Mouse (Mus musculus): ENCODE data around the gene Snx4. TPM values are rescaled to one million over a fixed set of nuclear protein-coding genes. Genes with fewer than 3 reads are reported as not detected.
"Not testable (repeated sequence)": the region's sequence is repeated elsewhere in the genome, so short reads cannot be mapped to it uniquely, and the experiment has no call there.

The Snx4 gene
- 72.9 and 75.3 TPM in 2 replicates for polyA plus RNA-seq (2016; fragmentation: Nextera tagmentation; extraction: Ambion mirVana)

GRCm38 (mm10) chr16:33251194-33252051 lies at the start of gene Snx4:
TSS of gene Snx4 (plus strand) at chr16:33251442.
- DNase-seq (ENCODE audit: low spot score): peak; percentile 95
- Histone ChIP-seq H3K4me3 (peak within 1 kb of the TSS; percentile 99), H3K9me3 (replicated peaks) (no peaks in the 10 kb centered on the region), H3K36me3 (peaks cover 8% of the 10 kb centered on the region), H3K27ac (replicated peaks) (peak within 1 kb of the TSS; percentile 94), H3K27me3 (ENCODE audit: low read depth, poor library complexity, severe bottlenecking) (no peaks in the 10 kb centered on the region), H3K4me1 (peaks cover 16% of the 10 kb centered on the region)
- under 1% methylated on average over 72 of the region's 72 CpGs for WGBS

DNA sequence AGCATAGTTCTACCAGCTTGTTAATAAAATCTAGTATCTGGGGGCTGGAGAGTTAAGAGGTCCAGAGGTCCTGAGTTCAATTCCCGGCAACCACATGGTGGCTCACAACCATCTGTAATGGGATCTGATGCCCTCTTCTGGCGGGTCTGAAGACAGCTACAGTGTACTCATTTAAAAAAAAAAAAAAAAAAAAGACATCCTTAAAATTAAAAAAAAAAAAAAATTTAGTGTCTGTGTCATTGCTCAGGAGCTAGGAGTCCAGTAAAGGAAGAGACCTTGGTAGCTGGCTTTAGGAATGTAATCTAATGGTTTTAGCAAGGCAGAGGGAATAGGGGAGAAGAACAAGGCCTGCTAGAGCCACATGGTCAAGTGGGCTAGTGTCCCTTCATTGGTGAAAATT lies 40.4 kb upstream of the Snx4 start:
- 83% methylated on average over 2 of the region's 2 CpGs for WGBS
- Histone ChIP-seq H3K27ac (replicated peaks) (no peak overlapping the region), H3K4me1 (no peaks in the 10 kb centered on the region; the same call in 1 of the 2 replicates), H3K27me3 (ENCODE audit: low read depth, poor library complexity, severe bottlenecking) (no peaks in the 10 kb centered on the region), H3K9me3 (replicated peaks) (no peaks in the 10 kb centered on the region), H3K4me3 (no peak overlapping the region), H3K36me3 (peaks cover 93% of the 10 kb centered on the region)
- no peak for DNase-seq (ENCODE audit: low spot score)

GRCm38 (mm10) chr16:33216313-33217003 lies 34.8 kb upstream of the Snx4 start:
- Histone ChIP-seq H3K27me3 (ENCODE audit: low read depth, poor library complexity, severe bottlenecking) (no peaks in the 10 kb centered on the region), H3K27ac (replicated peaks) (no peak overlapping the region), H3K36me3 (peaks cover 84% of the 10 kb centered on the region), H3K4me1 (peaks cover 7% of the 10 kb centered on the region; the same call in 1 of the 2 replicates), H3K4me3 (no peak overlapping the region), H3K9me3 (replicated peaks) (no peaks in the 10 kb centered on the region)
- 85% methylated on average over 9 of the region's 9 CpGs for WGBS
- DNase-seq (ENCODE audit: low spot score): no peak

- WGBS: 90% methylated on average over 2 of the region's 3 CpGs
- H3K36me3 ChIP-seq: peaks cover 79% of the 10 kb centered on the region
- not testable (repeated sequence) for H3K4me3 ChIP-seq; H3K4me1 ChIP-seq; DNase-seq (ENCODE audit: low spot score); H3K9me3 ChIP-seq (replicated peaks); H3K27ac ChIP-seq (replicated peaks); H3K27me3 ChIP-seq (ENCODE audit: low read depth, poor library complexity, severe bottlenecking)
These were observed 33.6 kb upstream of the Snx4 start for GRCm38 (mm10) chr16:33217553-33218085.

DNA sequence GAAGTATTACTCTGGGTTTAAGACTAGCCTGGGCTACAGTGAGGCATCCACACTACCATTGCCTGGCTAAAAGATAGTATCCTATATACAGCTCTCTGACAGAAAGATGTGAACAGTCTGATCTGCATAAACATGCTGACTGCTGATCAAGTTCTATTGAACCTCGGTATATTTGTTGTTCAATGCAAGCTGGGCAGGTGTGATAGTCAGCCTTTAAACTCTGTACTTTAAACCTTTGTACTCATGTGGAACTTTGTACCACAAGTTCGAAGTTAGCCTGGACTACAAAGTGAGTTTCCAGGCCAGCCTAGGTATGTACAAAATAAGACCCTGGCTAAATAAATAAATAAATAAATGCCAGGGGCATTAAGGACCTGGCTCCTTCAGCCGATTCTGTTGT lies 28.8 kb upstream of the Snx4 start:
- DNase-seq (ENCODE audit: low spot score): no peak
- peaks cover 81% of the 10 kb centered on the region for H3K36me3 ChIP-seq

GRCm38 (mm10) chr16:33224381-33224780 lies 26.9 kb upstream of the Snx4 start:
- no peaks in the 10 kb centered on the region for H3K9me3 ChIP-seq (replicated peaks)
- peaks cover 86% of the 10 kb centered on the region for H3K36me3 ChIP-seq
- 91% methylated on average over 5 of the region's 5 CpGs for WGBS
- H3K4me3 ChIP-seq: no peak overlapping the region
- no peak overlapping the region for H3K27ac ChIP-seq (replicated peaks)
- DNase-seq (ENCODE audit: low spot score): no peak
- H3K4me1 ChIP-seq: no peaks in the 10 kb centered on the region
- H3K27me3 ChIP-seq (ENCODE audit: low read depth, poor library complexity, severe bottlenecking): no peaks in the 10 kb centered on the region

More for the DNA sequence above, 28.8 kb upstream of the Snx4 start:
- 88% methylated on average over 3 of the region's 3 CpGs for WGBS
- H3K27ac ChIP-seq (replicated peaks): no peak overlapping the region
- no peaks in the 10 kb centered on the region for H3K27me3 ChIP-seq (ENCODE audit: low read depth, poor library complexity, severe bottlenecking)
- no peak overlapping the region for H3K4me3 ChIP-seq
- no peaks in the 10 kb centered on the region for H3K9me3 ChIP-seq (replicated peaks)
- no peaks in the 10 kb centered on the region for H3K4me1 ChIP-seq

DNA sequence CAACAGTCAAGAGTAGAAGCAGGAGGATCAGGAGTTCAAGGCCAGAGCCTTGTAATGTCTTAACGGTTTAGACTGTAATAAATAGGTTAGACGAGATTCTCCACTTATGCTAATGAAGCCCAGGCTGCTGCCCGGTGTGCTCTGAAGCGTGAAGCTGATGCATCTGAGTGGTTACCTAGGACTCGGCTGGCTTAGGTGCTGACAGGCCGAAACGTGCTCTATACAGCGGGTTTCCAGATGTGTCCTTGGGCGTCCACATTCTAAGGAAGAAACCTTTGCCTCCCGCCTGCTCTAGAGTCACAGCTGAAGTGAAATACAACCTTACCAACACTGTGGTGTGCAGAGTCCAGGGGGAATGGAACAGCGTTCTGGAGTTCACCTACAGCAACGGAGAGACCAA lies 17.1 kb upstream of the Snx4 start:
- Histone ChIP-seq H3K4me3 (no peak overlapping the region), H3K4me1 (no peaks in the 10 kb centered on the region), H3K27me3 (ENCODE audit: low read depth, poor library complexity, severe bottlenecking) (no peaks in the 10 kb centered on the region), H3K27ac (replicated peaks) (no peak overlapping the region), H3K36me3 (peaks cover 94% of the 10 kb centered on the region), H3K9me3 (replicated peaks) (no peaks in the 10 kb centered on the region)
- WGBS: 87% methylated on average over 12 of the region's 12 CpGs
- no peak for DNase-seq (ENCODE audit: low spot score)

GRCm38 (mm10) chr16:33236151-33236550 lies 15.1 kb upstream of the Snx4 start:
- H3K9me3 ChIP-seq (replicated peaks): no peaks in the 10 kb centered on the region
- 96% methylated on average over 6 of the region's 6 CpGs for WGBS
- H3K4me3 ChIP-seq: no peak overlapping the region

GRCm38 (mm10) chr16:33239305-33239704 lies 11.9 kb upstream of the Snx4 start:
- Histone ChIP-seq H3K4me3 (no peak overlapping the region), H3K9me3 (replicated peaks) (no peaks in the 10 kb centered on the region), H3K36me3 (peaks cover 96% of the 10 kb centered on the region), H3K4me1 (no peaks in the 10 kb centered on the region), H3K27me3 (ENCODE audit: low read depth, poor library complexity, severe bottlenecking) (no peaks in the 10 kb centered on the region), H3K27ac (replicated peaks) (no peak overlapping the region)
- no peak for DNase-seq (ENCODE audit: low spot score)
- WGBS: 91% methylated on average over 2 of the region's 2 CpGs

More at GRCm38 (mm10) chr16:33236151-33236550, 15.1 kb upstream of the Snx4 start:
- Histone ChIP-seq H3K27ac (replicated peaks) (no peak overlapping the region), H3K27me3 (ENCODE audit: low read depth, poor library complexity, severe bottlenecking) (no peaks in the 10 kb centered on the region), H3K4me1 (no peaks in the 10 kb centered on the region), H3K36me3 (peaks cover 93% of the 10 kb centered on the region)
- DNase-seq (ENCODE audit: low spot score): no peak

DNA sequence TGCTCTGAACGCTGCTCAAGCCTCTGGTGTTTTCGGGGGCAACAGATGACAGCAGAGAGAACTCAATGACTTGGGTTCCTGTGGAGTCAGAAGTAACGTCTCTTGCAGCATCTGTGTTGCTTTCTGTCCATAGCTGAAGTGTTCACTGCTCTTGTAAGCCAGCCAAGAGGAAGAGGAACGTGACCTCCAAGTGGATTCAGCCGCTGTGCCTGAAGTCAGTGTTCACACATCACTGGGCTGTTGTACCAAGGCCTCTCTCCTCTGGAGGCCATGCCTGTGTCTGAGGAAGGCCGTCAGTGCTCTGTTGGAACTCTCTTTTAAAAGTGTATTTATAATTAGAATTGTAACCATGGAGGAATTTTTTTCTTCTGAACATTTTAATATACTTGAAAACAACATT lies 9.2 kb upstream of the Snx4 start:
- Histone ChIP-seq H3K4me1 (no peaks in the 10 kb centered on the region), H3K27ac (replicated peaks) (no peak overlapping the region), H3K9me3 (replicated peaks) (no peaks in the 10 kb centered on the region), H3K36me3 (peaks cover 84% of the 10 kb centered on the region), H3K4me3 (no peak overlapping the region), H3K27me3 (ENCODE audit: low read depth, poor library complexity, severe bottlenecking) (no peaks in the 10 kb centered on the region)
- DNase-seq (ENCODE audit: low spot score): no peak
- WGBS: 93% methylated on average over 6 of the region's 6 CpGs

GRCm38 (mm10) chr16:33244136-33244691 lies 7.0 kb upstream of the Snx4 start:
- no peaks in the 10 kb centered on the region for H3K4me1 ChIP-seq
- WGBS: 93% methylated on average over 6 of the region's 6 CpGs
- H3K4me3 ChIP-seq: no peak overlapping the region
- no peaks in the 10 kb centered on the region for H3K27me3 ChIP-seq (ENCODE audit: low read depth, poor library complexity, severe bottlenecking)
- H3K36me3 ChIP-seq: peaks cover 63% of the 10 kb centered on the region
- no peak overlapping the region for H3K27ac ChIP-seq (replicated peaks)
- no peaks in the 10 kb centered on the region for H3K9me3 ChIP-seq (replicated peaks)
- no peak for DNase-seq (ENCODE audit: low spot score)

DNA sequence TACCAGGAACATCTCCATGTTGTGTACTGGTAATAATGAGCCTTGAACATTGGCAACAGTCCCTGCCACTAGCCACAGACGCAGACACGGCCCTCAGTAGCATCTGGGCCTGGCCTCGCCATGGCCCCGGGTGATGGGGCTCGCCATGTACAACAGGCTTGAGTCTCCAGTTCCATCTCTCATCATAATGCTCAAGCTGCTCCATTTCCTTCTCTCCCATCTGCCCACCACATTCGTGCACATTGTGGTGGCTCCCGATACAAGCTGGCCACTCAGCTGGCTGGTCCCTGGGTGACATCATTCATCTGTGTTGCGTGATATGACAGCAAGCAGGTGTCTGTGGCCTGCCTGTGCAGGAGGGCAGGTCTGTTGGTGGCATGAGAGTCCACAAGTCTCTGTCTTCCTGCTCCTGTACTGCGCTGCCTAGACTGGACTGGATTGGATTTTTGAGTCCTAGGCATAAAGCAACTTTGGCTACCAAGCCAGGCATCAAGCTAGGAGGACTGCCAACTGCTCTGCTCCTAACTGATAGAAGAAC lies 6.2 kb upstream of the Snx4 start:
- DNase-seq (ENCODE audit: low spot score): no peak
- H3K27me3 ChIP-seq (ENCODE audit: low read depth, poor library complexity, severe bottlenecking): no peaks in the 10 kb centered on the region
- H3K36me3 ChIP-seq: peaks cover 55% of the 10 kb centered on the region
- no peaks in the 10 kb centered on the region for H3K9me3 ChIP-seq (replicated peaks)
- H3K4me3 ChIP-seq: no peak overlapping the region
- WGBS: 93% methylated on average over 9 of the region's 9 CpGs
- no peaks in the 10 kb centered on the region for H3K4me1 ChIP-seq
- no peak overlapping the region for H3K27ac ChIP-seq (replicated peaks)
